Mouse (Mus musculus): ENCODE data around the gene Tmem8.

DNA sequence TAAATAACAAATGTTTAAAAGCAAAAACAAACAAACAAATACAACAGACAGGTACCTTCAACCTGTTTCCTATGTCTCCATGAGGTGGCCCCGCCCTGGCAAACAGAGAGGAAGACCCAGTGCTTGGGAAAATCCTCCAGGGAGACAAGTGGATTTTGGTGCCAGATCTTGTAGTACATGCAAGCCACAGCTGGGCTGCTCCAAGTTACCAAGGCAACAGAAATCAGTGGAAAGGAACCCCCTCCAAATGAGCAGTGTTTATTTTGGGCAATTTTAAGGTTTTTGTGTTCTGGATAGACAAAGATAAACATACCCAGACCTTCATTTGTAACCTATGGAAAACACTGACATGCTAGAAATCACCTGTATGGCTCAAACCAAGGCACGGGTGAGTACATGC, 34.2 kb upstream of the Tmem8 start:
- TF ChIP-seq CTCF (IDR thresholded peaks at IDR 0.05; ENCODE audit: borderline replicate concordance, insufficient read depth, low read length) (no peak), POLR2A (IDR thresholded peaks at IDR 0.05; ENCODE audit: low read depth, low read length) (no peak)

Data from embryonic fibroblast, embryonic 13.5 days (primary cell).